Mouse (Mus musculus) G1E (cell line): ENCODE data around the gene Sbk2. TPM values are rescaled to one million over a fixed set of nuclear protein-coding genes. Genes with fewer than 3 reads are reported as not detected.
"Not testable (repeated sequence)": the region's sequence is repeated elsewhere in the genome, so short reads cannot be mapped to it uniquely, and the experiment has no call there.

ENCODE experiments used
- ATAC-seq: 2 replicates; pipeline ENCODE4 v1.8.0; 2016; ENCODE audit warnings: mild to moderate bottlenecking; ENCODE audit not compliant: insufficient number of reproducible peaks, poor library complexity, low FRiP score, severe bottlenecking; ENCODE audit errors: extremely low read depth
- DNase-seq: peaks from one replicate; pipeline ENCODE4 v3.0.0; 2012; ENCODE audit warnings: low spot score
- H3K27me3 ChIP-seq: 2 replicates; pipeline ENCODE4 v1.6.1; 2012; ENCODE audit warnings: mild to moderate bottlenecking, low read length, inconsistent platforms; ENCODE audit not compliant: insufficient read depth
- H3K36me3 ChIP-seq: replicated peaks from 2 replicates; pipeline ENCODE3; 2012; ENCODE audit warnings: mild to moderate bottlenecking, inconsistent platforms
- H3K4me1 ChIP-seq: 2 replicates; pipeline ENCODE4 v1.6.1; 2012; ENCODE audit warnings: low read depth, low read length, inconsistent platforms, mixed read lengths; ENCODE audit not compliant: insufficient read depth
- H3K4me3 ChIP-seq: 2 replicates; pipeline ENCODE4 v1.5.1; 2012; ENCODE audit warnings: low read depth, mild to moderate bottlenecking, inconsistent platforms, low read length, moderate library complexity, mixed read lengths
- H3K9me3 ChIP-seq: replicated peaks from 2 replicates; pipeline ENCODE4 v1.6.1; 2012; ENCODE audit warnings: inconsistent platforms
- CTCF ChIP-seq: IDR thresholded peaks from 2 replicates; pipeline ENCODE4 v1.5.1; 2012; ENCODE audit warnings: low read depth, low read length, inconsistent platforms, mixed read lengths
- GATA1 ChIP-seq: IDR thresholded peaks from 2 replicates; pipeline ENCODE4 v1.6.1; 2012; ENCODE audit warnings: borderline replicate concordance, low read length, inconsistent platforms, mixed read lengths
- GATA2 ChIP-seq: IDR thresholded peaks from 2 replicates; pipeline ENCODE4 v1.6.1; 2012; ENCODE audit warnings: low read depth, low read length, inconsistent platforms, borderline replicate concordance
- POLR2AphosphoS5 ChIP-seq: IDR thresholded peaks from 2 replicates; pipeline ENCODE4 v1.6.1; 2012; ENCODE audit warnings: low read depth, low read length, inconsistent platforms; ENCODE audit not compliant: insufficient replicate concordance
- TAL1 ChIP-seq: conservative IDR thresholded peaks from 2 replicates; pipeline ENCODE4 v1.6.1; 2012; ENCODE audit warnings: low read depth, low read length, inconsistent platforms, mixed read lengths
- polyA plus RNA-seq: library from polyadenylated mRNA; stranded (reverse); fragments of >175 nt; gene quantifications from 2 replicates; pipeline ENCODE4 v1.2.3, GENCODE M21; 2012
- total RNA-seq, 2 experiments: library from RNA; stranded (forward) in 1 of 2; stranded (reverse) in 1 of 2; fragments of 200-1000 nt in 1 of 2; fragments of >200 nt in 1 of 2; fragmentation: Nextera tagmentation in 1 of 2; gene quantifications; 2 replicates each; pipeline ENCODE4 v1.2.3; 2014 to 2017

The Sbk2 gene
- total RNA-seq (2014; fragmentation: Nextera tagmentation) (not detected in 2 replicates), total RNA-seq (2017) (0.06 and 0.11 TPM in 2 replicates), polyA plus RNA-seq (not detected in 2 replicates)

DNA sequence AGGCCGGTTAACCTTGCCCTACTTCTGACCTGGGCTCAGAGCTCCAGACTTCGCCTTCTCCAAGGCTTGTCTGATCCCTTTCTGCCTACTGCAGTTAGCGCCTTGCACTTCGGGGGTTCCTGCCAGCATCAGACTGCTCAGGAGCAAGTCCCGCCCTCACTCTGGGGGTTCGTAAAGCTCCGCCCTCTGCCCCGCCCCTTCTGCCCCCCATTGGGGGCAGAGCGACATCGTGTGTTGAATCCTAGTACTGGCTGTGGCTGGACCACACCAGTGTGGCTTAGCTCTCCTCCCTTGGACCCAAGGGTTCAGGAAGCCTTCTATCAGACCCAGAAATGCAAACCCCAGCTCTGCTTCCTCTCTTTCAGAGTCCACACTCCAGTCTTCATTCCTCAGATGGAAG is at the start of gene Sbk2:
Sbk2 (minus strand) TSS at position 135 of the 400 bp plus-strand sequence.
- no peak within 1 kb of the TSS for H3K4me3 ChIP-seq

DNA sequence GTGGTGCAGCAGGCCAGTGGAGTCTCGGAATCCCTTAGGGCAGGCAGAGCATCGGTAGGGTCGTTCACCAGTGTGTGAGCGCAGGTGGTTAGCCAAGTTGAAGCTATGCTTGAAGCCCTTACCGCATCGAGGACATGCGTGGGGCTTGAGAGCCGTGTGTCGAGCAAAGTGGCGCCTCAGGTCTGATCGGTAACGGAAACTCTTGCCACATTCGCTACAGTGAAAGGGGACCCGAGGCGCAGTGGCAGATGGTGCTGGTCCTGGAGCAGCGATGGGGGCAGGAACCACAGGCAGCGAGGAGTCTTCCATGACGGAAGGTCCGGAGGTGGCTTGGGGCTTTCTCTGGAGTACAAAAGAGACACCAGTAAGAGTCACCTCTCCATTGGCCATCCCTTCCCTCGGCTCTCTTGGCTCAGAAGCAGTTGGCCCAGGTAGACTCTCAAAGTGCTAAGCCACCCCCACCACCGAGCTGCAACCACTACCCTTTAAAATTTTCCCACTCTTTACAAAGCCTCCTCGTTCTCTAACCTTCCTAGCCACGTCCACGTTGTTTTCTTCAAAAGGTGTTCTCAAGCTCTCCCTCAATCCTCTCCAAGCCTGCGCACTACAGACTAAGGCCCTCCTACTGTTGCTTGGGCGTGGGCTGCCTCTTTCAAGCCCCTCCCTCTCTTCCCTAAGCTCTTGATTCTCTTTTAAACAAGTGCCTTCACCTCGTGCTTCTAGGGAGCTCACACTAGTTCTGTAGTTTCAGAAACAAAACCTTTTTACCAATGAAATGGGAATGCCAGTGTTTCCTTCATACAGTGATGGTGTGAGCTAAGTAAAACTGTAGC is 48.7 kb upstream of the Sbk2 start:
- peak overlapping the region; percentile 78; the same call in 1 of the 2 replicates for H3K4me3 ChIP-seq
- H3K27me3 ChIP-seq = no peaks in the 10 kb centered on the region; the same call in 1 of the 2 replicates
- peaks cover 44% of the 10 kb centered on the region for H3K4me1 ChIP-seq
- DNase-seq = peak; percentile 67
- H3K9me3 ChIP-seq = peaks cover 19% of the 10 kb centered on the region
- TF ChIP-seq CTCF = no peak
- ATAC-seq = peak; percentile 22; the same call in 1 of the 2 replicates
- peaks cover 64% of the 10 kb centered on the region for H3K36me3 ChIP-seq

More for the DNA sequence above, at the start of gene Sbk2:
- ATAC-seq (peak; percentile 40; the same call in 1 of the 2 replicates), DNase-seq (no peak)
- H3K4me1 ChIP-seq = no peaks in the 10 kb centered on the region
- H3K27me3 ChIP-seq = peaks cover 11% of the 10 kb centered on the region
- H3K36me3 ChIP-seq = no peaks in the 10 kb centered on the region
- TF ChIP-seq CTCF (no peak), TAL1 (no peak), GATA1 (no peak), POLR2AphosphoS5 (no peak), GATA2 (no peak)
- no peaks in the 10 kb centered on the region for H3K9me3 ChIP-seq

DNA sequence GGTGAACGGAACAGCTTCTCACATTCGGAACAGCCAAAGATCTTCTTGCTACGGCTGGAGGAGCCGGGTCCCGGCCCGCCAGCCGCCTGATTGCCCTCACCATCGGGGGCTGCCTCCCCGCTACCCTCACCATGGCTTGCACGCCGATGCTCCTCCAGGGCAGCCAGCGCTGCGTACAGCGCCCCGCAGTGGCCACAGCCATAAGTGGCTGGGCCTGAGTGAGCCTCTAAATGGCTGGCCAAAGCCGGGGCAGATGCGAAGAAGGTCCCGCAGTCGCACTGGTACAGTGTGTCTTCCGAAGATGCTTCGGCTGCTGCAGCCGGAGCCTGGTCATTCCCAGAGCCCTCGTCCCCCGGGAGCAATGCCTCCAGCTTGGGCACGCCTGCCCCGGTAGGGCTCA is 44.0 kb upstream of the Sbk2 start:
- TF ChIP-seq CTCF (no peak), POLR2AphosphoS5 (no peak), GATA1 (no peak), TAL1 (no peak), GATA2 (no peak)
- H3K9me3 ChIP-seq = 0 out of 2 replicates have a peak, but pooled peaks cover 8% of the 10 kb centered on the region
- no peak for ATAC-seq
- DNase-seq = no peak
- H3K4me1 ChIP-seq = peaks cover 27% of the 10 kb centered on the region
- no peaks in the 10 kb centered on the region; the same call in 1 of the 2 replicates for H3K27me3 ChIP-seq
- peaks cover 73% of the 10 kb centered on the region for H3K36me3 ChIP-seq
- peak overlapping the region; percentile 1; the same call in 1 of the 2 replicates for H3K4me3 ChIP-seq

DNA sequence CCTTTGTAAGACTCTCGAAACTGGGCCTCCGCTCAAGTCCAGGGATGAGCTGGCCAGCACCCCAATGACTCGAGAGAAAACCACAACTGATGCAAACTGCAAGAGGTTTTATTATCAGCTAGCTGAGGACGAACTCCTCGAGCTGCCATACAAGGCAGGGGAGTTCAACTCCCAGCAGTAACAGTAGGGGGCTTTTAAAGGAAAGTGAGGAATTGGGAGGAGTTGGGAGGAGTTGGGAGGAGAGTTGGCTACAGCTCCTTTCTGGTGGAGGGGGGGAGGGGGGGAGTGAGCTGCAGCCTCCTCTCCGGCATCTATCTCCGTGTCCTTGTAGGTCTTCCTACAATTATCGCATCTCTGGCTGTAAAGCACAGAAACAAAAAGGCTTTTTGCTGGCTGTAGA is 38.7 kb upstream of the Sbk2 start:
- not testable (repeated sequence) for H3K27me3 ChIP-seq, H3K4me1 ChIP-seq, DNase-seq, ATAC-seq, H3K9me3 ChIP-seq, H3K4me3 ChIP-seq
- H3K36me3 ChIP-seq = peaks cover 20% of the 10 kb centered on the region

DNA sequence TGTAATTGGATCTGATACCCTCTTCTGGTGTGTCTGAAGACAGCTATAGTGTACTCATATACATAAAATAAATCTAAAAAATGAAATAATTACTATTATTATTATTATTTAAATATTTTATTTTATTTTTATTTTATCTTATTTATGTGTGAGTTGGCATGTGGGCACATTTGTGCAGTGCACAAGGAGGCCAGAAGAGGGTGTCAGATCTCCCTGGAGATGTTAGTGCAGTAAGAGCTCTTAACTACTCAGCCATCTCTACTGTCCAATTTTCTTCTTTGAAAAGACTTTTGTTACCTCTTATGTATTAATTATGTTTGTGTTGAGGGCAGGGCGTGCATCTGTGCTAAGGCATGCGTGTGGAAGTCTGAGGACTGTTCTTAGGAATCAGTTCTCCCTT is 35.7 kb upstream of the Sbk2 start:
- DNase-seq (no peak), ATAC-seq (no peak)
- H3K36me3 ChIP-seq = no peaks in the 10 kb centered on the region
- TF ChIP-seq POLR2AphosphoS5 (no peak), GATA1 (no peak), GATA2 (no peak), CTCF (no peak), TAL1 (no peak)
- H3K4me3 ChIP-seq = no peak overlapping the region
- peaks cover 8% of the 10 kb centered on the region; the same call in 1 of the 2 replicates for H3K4me1 ChIP-seq
- peaks cover 18% of the 10 kb centered on the region for H3K27me3 ChIP-seq
- H3K9me3 ChIP-seq = 0 out of 2 replicates have a peak, but pooled peaks cover 2% of the 10 kb centered on the region

DNA sequence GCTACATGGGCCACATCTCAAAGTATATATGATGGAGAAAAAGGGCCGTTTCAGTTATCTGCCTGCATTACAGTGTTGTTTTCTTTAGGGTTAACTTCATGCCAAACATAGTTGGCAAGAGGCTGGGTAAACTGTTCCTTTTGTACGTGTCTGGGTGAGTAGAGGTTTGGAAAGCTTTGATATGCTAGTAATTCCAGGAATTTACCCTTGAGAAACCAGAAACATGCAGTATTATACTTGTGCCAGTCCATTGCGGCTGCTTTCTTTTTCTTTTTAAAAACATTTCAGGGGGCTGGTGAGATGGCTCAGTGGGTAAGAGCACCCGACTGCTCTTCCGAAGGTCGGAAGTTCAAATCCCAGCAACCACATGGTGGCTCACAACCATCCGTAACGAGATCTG is 32.7 kb upstream of the Sbk2 start:
- TF ChIP-seq TAL1 = no peak
- TF ChIP-seq GATA2 = no peak
- no peak for TF ChIP-seq POLR2AphosphoS5
- TF ChIP-seq CTCF = no peak
- no peak for TF ChIP-seq GATA1
- Histone ChIP-seq H3K4me3 (no peak overlapping the region), H3K4me1 (peaks cover 8% of the 10 kb centered on the region; the same call in 1 of the 2 replicates), H3K9me3 (peaks cover 14% of the 10 kb centered on the region; the same call in 1 of the 2 replicates), H3K27me3 (peaks cover 24% of the 10 kb centered on the region), H3K36me3 (no peaks in the 10 kb centered on the region)
- DNase-seq (no peak), ATAC-seq (no peak)
